Mouse (Mus musculus) erythroblast, adult 5-6 weeks (primary cell): Measurements from ENCODE around the gene Lrrk1. TPM values are rescaled to one million over a fixed set of nuclear protein-coding genes. Genes with fewer than 3 reads are reported as not detected.

Experiments used
- ATAC-seq: replicated peaks from 2 replicates; pipeline ENCODE4 v1.8.0; 2016; ENCODE audit warnings: moderate number of reproducible peaks, mild to moderate bottlenecking, moderate TSS enrichment, inconsistent platforms; ENCODE audit not compliant: poor library complexity, low FRiP score, severe bottlenecking
- total RNA-seq, 2 experiments: library from RNA; stranded (forward) in 1 of 2; stranded (reverse) in 1 of 2; fragments of 150-400 nt in 1 of 2; fragments of 200-764, 138-1000 nt in 1 of 2; gene quantifications; 2 replicates each; pipeline versions ENCODE4 v1.2.3 to v1.2.4; 2015 to 2017; ENCODE audit warnings: low replicate concordance in 2 of 2

Gene Lrrk1
- total RNA-seq, 2 experiments from 2014 or later, result 3.1 to 3.2 TPM

DNA sequence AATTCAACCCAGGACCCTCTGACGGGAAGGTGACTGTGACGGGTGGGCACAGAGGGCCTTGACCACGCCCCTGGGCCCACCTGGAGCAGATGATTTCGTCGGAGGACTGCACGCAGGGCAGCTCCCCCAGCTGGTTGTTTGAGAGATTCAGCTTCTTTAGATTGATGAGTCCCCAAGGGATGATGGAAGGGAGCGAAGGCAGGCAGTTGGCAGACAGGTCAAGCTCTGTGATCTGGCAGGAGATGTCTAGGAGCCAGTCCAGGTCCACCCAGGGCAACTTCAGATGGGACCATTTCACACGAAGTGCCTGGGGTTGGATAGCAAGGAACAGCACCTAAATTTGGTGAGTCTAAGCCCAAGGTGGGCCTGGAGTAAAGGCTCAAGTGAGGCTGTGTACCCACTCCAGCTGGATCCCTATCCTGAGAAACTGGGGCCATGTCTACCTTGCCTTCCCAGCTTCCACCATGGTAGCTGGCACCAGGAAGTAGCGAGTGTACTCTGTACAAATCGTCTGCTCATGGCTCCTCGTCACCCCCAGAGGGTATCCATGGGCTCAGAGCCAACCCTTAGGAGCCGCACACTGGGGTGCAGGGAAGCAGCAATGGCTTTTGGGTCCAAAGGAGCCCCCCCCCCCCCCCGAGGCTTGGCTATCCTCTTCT lies 79.4 kb downstream of the Lrrk1 start:
- ATAC-seq, result no peak

GRCm38 (mm10) chr7:66307791-66308190 lies 80.4 kb downstream of the Lrrk1 start:
- ATAC-seq, result no peak

DNA sequence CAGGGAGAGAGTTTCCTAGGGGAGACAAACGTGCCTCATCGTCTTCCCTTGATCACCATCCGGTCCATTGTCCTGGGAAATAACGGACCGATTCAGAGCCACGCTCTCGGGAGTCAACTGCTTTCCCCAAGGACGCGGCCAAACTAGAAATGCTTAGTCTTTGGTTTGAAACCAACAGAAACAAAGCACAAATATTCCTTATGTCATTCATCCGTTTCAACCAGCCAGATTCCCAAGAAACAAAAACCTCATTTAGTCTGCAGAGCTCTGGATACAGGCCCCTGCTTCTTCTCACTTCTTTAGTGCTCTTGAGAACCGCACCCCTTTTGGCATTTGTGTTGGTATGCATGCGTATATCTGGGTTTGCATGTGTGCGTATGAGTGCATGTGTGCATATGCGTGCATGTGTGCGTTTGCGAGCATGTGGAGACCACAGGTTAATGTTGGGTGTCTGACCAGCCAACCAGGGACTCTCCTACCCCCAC lies 82.4 kb downstream of the Lrrk1 start:
- ATAC-seq, result no peak

DNA sequence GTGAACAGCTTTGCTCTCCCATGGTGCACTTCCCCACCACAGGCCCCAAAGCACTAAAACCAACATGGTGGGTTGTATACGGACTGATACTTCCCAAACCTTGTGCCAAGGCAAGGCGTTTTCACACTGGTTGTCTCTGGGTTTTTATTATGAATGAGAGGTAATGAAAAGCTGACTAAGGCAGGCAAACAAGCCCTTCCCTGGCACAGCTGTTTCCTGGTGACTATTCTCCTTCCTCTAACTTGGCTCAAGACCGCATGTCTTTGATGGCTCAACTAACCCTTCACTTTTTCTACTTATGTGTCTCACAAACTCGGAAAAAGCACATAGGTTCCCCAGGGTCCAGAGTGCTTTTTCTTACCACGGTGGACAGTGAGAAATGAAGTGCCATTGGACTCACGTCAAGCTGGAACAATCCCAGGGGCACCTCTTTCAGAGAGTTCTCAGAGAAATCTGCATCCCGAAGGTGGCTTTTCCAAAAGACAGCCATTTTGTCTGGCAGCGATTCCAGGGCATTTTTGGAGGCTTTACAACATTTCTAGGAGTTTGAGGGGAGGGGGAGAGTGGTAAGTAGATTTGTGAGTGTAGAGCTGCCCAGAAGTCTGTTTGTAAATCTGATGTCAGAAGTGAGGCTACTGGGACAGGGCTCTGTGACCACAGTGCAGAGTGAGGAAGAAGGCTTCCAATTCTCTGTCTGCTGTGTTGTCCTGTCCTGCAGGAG lies 83.0 kb downstream of the Lrrk1 start:
- ATAC-seq, result no peak

- no peak for ATAC-seq
These were observed 84.1 kb downstream of the Lrrk1 start for GRCm38 (mm10) chr7:66303922-66304660.

- ATAC-seq, result no peak
These were observed 86.7 kb downstream of the Lrrk1 start for GRCm38 (mm10) chr7:66301486-66301885.

DNA sequence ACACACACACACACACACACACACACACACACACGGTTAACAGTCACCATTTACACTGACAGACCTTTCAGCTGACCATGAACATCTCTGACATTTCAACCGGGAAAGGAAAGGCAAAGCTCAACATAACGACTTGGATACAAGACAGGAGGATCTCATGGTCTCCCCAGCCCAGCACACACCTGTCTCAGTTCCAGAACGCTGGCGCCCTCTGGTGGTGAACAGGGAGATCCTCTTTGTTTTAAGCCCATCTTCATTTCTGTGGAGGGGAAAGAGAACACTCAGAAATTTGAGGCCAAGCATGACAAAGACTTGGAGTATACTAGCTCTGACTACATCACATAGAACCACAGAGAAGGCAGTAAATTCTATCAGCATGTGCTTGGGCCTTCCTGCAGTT lies 87.5 kb downstream of the Lrrk1 start:
- ATAC-seq, result peak; percentile 85

- no peak for ATAC-seq
These were observed 90.5 kb downstream of the Lrrk1 start for GRCm38 (mm10) chr7:66297656-66298021.

DNA sequence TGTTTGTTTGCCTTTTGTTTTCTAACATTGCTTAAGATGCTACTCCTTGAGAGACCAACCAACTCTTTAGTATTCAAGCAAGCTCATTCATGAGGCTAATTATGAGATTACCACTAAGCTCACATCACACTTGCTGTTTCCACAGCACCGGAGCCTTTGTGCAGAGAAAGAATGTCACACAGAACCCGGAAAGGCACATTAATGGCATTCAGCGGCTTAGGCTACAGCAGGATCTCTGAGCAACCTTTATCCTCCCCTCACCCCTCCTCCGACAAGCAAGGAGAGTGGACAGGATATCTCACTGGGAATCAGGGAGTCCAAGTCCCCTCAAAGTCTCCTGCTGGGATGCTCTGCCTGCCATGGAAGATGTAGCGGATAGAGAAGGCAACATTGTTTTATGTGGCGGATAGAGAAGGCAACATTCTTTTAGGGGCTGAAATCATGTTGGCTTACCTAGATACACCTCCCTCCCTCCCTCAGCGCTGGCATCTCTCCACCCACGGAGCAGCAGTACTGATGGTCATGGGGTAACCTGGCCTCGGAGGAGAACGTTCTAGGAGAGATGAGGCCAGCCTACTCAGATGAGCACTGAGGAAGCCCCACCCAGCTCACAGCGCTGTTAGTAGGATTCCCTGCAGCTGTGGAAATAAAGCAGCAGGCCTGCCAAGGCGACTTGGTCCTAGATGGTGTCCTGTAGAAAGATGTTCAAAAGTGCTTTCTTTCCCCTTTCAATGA lies 91.1 kb downstream of the Lrrk1 start:
- no peak for ATAC-seq

DNA sequence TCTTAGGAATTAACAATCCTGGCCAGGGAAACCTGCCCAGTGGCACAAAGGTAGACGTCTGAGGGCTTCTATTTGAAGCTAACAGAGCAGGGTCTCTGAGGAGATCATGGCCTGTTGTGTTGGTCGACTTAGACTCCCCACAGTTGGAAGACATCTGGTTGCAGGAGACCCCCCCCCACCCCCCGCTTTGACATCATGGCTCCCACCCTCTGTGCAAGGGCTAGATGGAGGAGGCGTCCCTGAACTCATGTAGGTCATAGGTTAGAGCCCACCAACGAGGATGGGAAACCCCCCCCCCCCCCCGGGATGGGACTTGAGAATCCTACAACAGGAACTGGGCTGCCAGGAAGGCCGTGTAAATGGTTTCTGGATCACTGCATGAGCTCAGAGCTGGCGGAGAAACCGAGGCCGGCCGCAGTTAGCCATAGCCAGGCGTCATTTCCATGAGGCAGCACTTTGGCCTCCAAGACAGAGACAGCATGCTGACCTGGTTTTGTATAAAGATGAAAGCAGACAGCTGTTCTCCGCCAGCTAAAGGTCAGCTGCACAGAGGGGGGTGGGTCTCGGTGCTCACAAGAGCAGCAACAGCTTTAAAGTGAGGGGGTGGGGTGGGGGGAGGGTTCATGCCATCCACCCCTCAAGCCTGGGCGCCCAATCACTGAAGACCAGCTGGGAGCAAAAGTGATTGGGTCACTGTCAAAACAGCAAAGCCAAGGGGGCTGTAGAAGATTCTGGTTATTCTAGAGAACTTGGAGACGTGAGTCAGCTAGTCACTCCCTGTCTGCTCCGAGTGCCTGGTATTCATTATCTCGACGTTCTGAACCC lies 95.4 kb downstream of the Lrrk1 start:
- no peak for ATAC-seq

- ATAC-seq, result no peak
These were observed 96.1 kb downstream of the Lrrk1 start for GRCm38 (mm10) chr7:66292010-66292409.

DNA sequence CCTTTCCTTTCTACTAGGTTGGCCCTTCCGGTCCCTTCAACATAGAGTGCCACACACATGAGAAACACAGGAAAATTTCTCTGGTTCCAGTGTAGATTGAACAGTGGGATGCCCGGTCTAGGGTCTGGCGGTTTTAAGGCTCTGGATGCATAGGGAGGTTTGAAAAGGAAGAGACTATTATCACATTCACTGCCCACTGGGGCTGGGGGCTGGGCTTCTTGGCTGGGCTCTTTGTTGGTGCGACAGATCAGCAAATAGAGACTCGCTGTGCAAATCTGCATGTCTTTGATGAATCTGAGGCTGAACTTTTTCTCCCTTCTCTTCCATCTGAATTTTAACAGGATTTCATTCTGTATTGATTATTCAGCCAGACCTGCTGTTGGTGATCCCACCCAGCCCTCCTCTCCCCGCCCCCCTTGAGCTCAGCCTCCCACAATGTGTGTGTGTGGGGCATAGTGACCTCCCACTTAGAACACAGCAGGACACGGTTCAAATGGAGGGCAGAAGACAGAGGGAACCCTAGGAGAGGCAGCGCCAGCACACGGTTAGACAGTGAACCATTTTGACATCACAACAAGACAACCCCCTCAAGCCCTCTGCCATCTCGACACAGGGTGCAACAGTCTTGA lies 105.1 kb downstream of the Lrrk1 start:
- ATAC-seq, result no peak

DNA sequence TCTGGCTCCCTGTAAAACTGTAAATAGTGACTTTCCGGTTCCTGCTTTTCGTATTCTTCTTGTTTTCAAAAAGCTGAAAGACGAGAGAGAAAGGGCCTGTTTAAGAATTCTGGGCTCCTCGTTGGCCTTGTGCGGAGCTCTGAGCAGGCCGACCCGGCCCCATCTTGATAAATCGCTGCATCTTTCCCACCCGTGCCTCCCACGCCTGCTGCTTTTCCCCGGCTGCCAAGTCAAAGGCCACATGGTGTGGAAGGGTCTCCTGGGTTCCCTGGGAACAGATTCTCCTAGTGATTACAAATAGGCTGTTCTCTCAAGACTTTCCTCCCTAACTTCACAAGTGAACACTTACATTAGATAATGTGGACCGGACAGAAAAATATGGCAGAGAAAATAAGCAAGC lies 105.9 kb downstream of the Lrrk1 start:
- no peak for ATAC-seq

GRCm38 (mm10) chr7:66278001-66278400 lies 110.1 kb downstream of the Lrrk1 start:
- no peak for ATAC-seq

GRCm38 (mm10) chr7:66273494-66273893 lies 114.7 kb downstream of the Lrrk1 start:
- no peak for ATAC-seq

DNA sequence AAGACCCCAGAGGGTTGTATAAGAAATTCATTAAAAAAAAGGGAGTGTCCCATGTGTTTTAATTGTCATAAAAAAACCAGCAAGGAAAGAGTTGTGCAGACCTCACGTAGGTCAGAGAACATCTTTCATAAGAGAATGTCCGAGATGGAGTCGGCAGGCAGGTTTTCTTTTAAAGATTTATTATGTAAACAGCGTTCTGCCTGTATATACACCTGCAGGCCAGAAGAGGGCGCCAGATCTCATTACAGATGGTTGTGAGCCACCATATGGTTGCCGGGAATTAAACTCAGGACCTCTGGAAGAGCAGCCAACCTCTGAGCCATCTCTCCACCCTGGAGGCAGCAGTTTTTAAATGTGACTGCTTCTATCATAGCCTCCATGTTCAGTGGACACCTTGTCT lies 116.9 kb downstream of the Lrrk1 start:
- ATAC-seq, result no peak

DNA sequence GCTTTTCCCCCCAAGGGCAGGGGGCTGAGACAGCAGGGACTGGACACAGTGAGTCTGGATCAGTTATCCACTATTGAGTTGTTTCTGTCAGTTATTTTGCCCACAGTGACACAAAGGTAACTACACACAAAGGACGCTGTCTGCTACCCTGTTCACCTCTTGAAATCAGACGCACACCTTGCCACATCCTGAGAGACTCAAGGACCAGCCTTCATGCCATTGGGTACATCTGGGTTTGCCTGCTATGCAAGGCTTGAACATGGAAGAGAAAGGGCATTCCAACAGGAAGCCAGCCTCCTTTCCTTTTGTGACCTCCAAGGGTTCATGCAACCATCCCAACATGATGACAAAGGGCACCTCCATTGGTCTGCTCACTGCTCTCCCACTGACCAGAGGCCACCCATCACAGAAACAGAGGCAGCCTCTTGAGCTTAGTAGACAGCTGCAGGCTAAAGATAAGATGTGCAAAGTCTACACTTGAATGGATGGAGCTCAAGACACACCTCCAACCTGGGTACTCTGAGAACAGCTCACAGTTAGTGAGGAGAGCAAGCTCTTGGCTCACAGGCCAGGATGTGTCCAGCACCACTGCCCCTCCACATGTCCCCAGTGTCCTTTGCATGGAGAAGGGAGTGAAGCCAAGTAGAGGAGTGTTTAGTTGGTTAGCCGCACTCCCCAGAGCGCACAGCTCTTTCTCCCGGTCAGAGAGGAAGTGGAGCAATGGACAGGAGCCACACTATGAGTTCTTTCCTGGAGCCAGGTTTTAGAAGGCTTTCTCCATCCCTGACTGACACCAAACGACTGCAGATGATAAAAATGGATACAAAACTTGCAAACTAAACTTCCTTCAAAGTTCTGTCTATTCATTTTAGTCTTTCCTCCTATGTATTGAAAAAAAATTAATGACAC lies 121.0 kb downstream of the Lrrk1 start:
- peak; percentile 95 for ATAC-seq

- ATAC-seq, result no peak
These were observed 124.7 kb downstream of the Lrrk1 start for GRCm38 (mm10) chr7:66263421-66263820.
